Mouse (Mus musculus): ENCODE results near the gene Fndc3b. TPM values are rescaled to one million over a fixed set of nuclear protein-coding genes. Genes with fewer than 3 reads are reported as not detected.

Gene Fndc3b
- polyA plus RNA-seq, 1 experiment: 23.7 TPM

DNA sequence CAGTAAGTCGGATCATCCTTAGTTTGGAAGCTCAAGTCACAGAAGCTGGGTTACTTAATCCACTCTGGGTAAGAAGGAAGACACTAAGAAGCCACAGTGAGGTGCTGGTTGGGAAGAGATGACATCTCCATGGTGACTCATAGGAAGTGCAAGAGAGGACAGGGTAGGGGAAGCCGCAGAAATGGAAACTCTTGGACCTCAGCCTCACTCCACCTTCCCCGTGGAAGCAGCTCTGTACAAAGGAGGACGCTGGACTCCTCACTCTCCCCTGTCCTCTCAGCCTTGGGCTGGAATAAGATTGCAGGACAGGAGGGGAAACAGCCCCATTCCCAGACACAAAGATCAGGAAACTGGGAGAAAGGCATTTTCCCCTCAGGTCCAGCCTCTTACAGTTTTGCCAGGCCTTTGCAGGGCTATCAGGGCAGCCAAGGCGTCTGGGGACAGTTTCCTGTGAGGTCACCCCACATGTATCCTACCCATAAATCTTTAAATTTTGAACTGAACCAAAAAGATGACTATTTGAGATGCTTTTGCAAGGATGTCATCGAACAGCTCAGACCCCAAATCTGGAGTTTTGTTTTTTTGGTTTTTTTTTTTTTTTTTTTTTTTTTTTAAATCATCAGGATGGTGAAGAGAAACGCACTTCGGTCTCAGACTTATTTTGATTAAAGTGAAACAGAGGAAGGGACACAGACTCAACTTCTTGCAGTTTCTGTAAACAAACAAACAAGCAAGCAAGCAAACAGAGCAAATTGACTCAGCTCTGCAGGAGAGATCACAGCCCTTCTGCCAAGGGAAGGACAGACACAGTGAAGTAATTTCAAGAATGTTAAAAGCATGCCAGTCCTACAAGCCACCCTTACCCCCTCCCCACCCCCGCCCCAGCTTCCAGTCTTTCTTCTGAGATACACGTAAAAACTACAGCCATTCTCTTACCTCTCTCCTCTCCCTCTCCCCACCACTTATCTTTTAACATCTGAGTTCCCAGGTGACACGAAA, 126.2 kb downstream of the Fndc3b start:
- peak overlapping the region; percentile 42 for H3ac ChIP-seq (ENCODE audit: control insufficient read depth, insufficient read length, low read depth)
- peaks cover 47% of the 10 kb centered on the region for H3K79me3 ChIP-seq (ENCODE audit: low read depth)
- TF ChIP-seq CTCF (IDR thresholded peaks at IDR 0.05; ENCODE audit: control insufficient read depth, insufficient read depth, insufficient read length) (no peak), CEBPB (IDR thresholded peaks at IDR 0.05; ENCODE audit: low read depth) (peak; percentile 33), FOSL1 (IDR thresholded peaks at IDR 0.05; ENCODE audit: insufficient read depth, low read length, poor library complexity, severe bottlenecking) (peak; percentile 47), MYOD1 (IDR thresholded peaks at IDR 0.05; ENCODE audit: control insufficient read depth, insufficient read length, low read depth) (peak; percentile 6), USF1 (IDR thresholded peaks at IDR 0.05; ENCODE audit: low read depth) (no peak)
- H3K79me2 ChIP-seq (ENCODE audit: control insufficient read depth, insufficient read depth): peaks cover 72% of the 10 kb centered on the region
- H3K36me3 ChIP-seq (ENCODE audit: control insufficient read depth, insufficient read depth): peaks cover 3% of the 10 kb centered on the region
- no peaks in the 10 kb centered on the region for H3K27me3 ChIP-seq (ENCODE audit: control insufficient read depth, insufficient read depth, insufficient read length)
- no peak overlapping the region for H3K4me3 ChIP-seq (ENCODE audit: insufficient read depth, poor library complexity, severe bottlenecking)

DNA sequence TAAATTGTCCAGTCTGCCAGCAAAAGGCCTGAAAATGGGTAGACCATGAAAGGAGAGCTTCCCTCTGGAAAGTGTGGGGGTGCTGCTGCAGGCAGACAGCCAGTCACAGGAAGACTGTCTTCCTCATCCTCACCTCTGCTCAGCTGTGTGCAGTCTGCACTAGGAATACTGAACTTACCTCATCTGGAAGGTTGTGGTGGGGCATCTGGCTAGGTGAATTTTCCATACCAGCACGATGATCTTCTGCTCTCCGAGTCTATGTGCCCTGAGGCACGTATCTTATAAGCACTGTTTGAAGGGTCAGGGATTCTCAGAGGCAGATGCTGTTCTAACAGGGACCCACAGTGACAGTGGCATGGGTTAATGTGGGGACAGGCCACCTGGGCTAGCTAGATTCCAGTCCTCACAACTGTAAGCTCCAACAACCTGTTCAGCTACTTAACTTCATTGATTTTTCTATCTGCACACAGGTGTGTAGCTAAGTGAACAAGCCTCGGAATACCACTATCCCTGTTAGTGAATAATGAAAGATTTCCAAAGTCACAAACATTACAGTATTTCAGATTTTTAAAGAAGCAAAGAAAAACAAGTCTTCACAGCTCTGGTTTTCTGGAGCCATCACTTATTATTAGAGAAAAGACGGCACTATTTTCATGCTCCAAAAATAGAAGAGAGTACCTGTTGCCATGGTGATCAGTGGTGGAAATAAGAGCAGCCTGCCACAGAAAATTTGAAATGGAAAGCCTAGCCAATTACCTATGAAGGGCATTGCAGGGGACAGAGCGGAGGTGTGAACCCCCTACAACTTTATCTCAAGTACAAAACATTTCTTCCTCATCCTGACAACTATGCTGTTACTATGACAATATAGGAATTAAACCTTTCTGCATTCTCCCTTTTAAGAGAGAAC, 128.9 kb downstream of the Fndc3b start:
- Histone ChIP-seq H3K79me3 (ENCODE audit: low read depth) (peaks cover 33% of the 10 kb centered on the region), H3K79me2 (ENCODE audit: control insufficient read depth, insufficient read depth) (peaks cover 72% of the 10 kb centered on the region), H3ac (ENCODE audit: control insufficient read depth, insufficient read length, low read depth) (no peak overlapping the region), H3K4me3 (ENCODE audit: insufficient read depth, poor library complexity, severe bottlenecking) (no peak overlapping the region), H3K36me3 (ENCODE audit: control insufficient read depth, insufficient read depth) (peaks cover 3% of the 10 kb centered on the region), H3K27me3 (ENCODE audit: control insufficient read depth, insufficient read depth, insufficient read length) (no peaks in the 10 kb centered on the region)
- TF ChIP-seq CEBPB (IDR thresholded peaks at IDR 0.05; ENCODE audit: low read depth) (no peak), FOSL1 (IDR thresholded peaks at IDR 0.05; ENCODE audit: insufficient read depth, low read length, poor library complexity, severe bottlenecking) (no peak), USF1 (IDR thresholded peaks at IDR 0.05; ENCODE audit: low read depth) (no peak), MYOD1 (IDR thresholded peaks at IDR 0.05; ENCODE audit: control insufficient read depth, insufficient read length, low read depth) (no peak), CTCF (IDR thresholded peaks at IDR 0.05; ENCODE audit: control insufficient read depth, insufficient read depth, insufficient read length) (no peak), MYOG (IDR thresholded peaks at IDR 0.05; ENCODE audit: control insufficient read depth, extremely low read depth, insufficient read length) (no peak), MAX (IDR thresholded peaks at IDR 0.05) (no peak)

DNA sequence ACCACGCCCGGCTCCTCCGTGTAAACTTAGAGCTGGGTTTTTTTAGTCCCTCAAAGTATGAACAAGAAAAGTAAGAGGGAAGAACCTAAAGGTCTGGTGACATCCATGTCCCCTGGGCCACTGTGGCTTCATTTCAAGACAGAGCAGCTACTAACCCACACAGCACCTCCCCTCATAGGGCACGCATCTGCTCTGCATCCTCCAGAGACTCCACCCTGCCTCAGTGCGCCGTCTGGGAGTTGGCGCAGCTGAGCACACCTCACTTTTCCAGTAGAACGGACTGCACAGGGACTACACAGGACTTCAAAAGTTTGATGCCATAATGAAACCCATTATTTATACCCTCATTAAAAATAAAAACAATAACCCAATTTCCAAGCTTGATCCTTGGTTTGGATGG, 130.2 kb downstream of the Fndc3b start:
- H3K4me3 ChIP-seq (ENCODE audit: insufficient read depth, poor library complexity, severe bottlenecking): no peak overlapping the region
- H3K79me2 ChIP-seq (ENCODE audit: control insufficient read depth, insufficient read depth): peaks cover 78% of the 10 kb centered on the region
- peaks cover 3% of the 10 kb centered on the region for H3K36me3 ChIP-seq (ENCODE audit: control insufficient read depth, insufficient read depth)
- H3K27me3 ChIP-seq (ENCODE audit: control insufficient read depth, insufficient read depth, insufficient read length): no peaks in the 10 kb centered on the region
- H3K79me3 ChIP-seq (ENCODE audit: low read depth): peaks cover 32% of the 10 kb centered on the region
- no peak for TF ChIP-seq MYOG (IDR thresholded peaks at IDR 0.05; ENCODE audit: control insufficient read depth, extremely low read depth, insufficient read length)
- TF ChIP-seq CEBPB (IDR thresholded peaks at IDR 0.05; ENCODE audit: low read depth): no peak
- no peak for TF ChIP-seq MYOD1 (IDR thresholded peaks at IDR 0.05; ENCODE audit: control insufficient read depth, insufficient read length, low read depth)
- TF ChIP-seq MAX (IDR thresholded peaks at IDR 0.05): no peak
- no peak for TF ChIP-seq CTCF (IDR thresholded peaks at IDR 0.05; ENCODE audit: control insufficient read depth, insufficient read depth, insufficient read length)
- no peak for TF ChIP-seq USF1 (IDR thresholded peaks at IDR 0.05; ENCODE audit: low read depth)
- TF ChIP-seq FOSL1 (IDR thresholded peaks at IDR 0.05; ENCODE audit: insufficient read depth, low read length, poor library complexity, severe bottlenecking): no peak
- no peak overlapping the region for H3ac ChIP-seq (ENCODE audit: control insufficient read depth, insufficient read length, low read depth)

DNA sequence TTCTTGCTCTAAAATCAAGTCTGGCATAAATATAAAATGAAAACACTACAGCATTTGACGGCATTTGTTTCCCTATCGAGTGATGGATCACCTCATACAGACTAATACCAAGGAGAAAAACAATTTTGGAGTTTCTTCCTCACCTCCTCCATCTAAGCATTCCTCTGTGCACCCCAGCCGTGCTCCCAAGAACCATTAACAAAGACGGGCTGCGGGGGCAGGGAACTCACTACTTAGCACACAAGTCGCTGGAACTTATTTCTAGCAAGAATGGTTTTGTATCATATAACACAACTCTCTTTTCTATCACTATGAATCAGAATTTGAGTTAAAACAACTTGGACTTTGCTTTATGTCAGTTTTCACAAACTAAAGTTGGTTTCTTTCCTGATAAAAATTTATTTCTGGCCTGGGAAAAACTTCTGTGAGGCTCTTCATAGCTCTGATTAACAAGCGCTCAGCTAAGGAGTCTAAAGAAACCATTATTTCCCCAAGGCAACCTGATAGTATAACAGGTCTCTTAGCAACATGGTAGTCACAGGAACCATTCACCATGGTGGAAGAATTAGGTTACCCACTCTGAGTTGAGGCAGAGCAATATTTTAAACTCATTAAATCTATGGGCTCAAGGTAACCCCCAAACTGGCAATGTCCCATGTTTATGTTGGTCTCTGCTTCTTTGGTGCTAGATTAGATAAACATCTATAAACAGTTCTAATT, 131.1 kb downstream of the Fndc3b start:
- Histone ChIP-seq H3K79me2 (ENCODE audit: control insufficient read depth, insufficient read depth) (peaks cover 87% of the 10 kb centered on the region), H3K4me3 (ENCODE audit: insufficient read depth, poor library complexity, severe bottlenecking) (no peak overlapping the region), H3K79me3 (ENCODE audit: low read depth) (peaks cover 38% of the 10 kb centered on the region), H3K36me3 (ENCODE audit: control insufficient read depth, insufficient read depth) (peaks cover 3% of the 10 kb centered on the region), H3ac (ENCODE audit: control insufficient read depth, insufficient read length, low read depth) (no peak overlapping the region), H3K27me3 (ENCODE audit: control insufficient read depth, insufficient read depth, insufficient read length) (no peaks in the 10 kb centered on the region)
- TF ChIP-seq MAX (IDR thresholded peaks at IDR 0.05): no peak
- no peak for TF ChIP-seq USF1 (IDR thresholded peaks at IDR 0.05; ENCODE audit: low read depth)
- TF ChIP-seq CEBPB (IDR thresholded peaks at IDR 0.05; ENCODE audit: low read depth): no peak
- no peak for TF ChIP-seq MYOD1 (IDR thresholded peaks at IDR 0.05; ENCODE audit: control insufficient read depth, insufficient read length, low read depth)
- TF ChIP-seq CTCF (IDR thresholded peaks at IDR 0.05; ENCODE audit: control insufficient read depth, insufficient read depth, insufficient read length): no peak
- TF ChIP-seq FOSL1 (IDR thresholded peaks at IDR 0.05; ENCODE audit: insufficient read depth, low read length, poor library complexity, severe bottlenecking): no peak
- TF ChIP-seq MYOG (IDR thresholded peaks at IDR 0.05; ENCODE audit: control insufficient read depth, extremely low read depth, insufficient read length): no peak

DNA sequence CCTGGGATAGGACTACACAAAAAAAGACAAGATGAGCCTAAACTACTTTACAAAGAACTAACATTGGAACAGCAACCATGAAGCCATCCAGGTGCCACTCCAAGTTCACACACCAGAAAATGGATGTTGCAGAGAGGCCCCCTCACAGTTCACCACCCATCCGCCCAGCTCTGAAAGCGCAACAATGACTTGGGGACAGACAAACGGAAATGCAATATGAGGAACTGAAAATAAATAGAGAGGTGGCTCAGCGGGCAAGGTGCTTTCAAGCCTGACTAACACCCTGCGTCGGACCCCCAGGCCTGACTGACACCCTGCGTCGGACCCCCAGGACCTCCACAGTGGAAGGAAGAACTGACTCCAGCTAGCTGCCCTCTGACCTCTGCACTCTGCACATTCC, 131.9 kb downstream of the Fndc3b start:
- no peak overlapping the region for H3K4me3 ChIP-seq (ENCODE audit: insufficient read depth, poor library complexity, severe bottlenecking)
- H3K79me2 ChIP-seq (ENCODE audit: control insufficient read depth, insufficient read depth): peaks cover 94% of the 10 kb centered on the region
- H3ac ChIP-seq (ENCODE audit: control insufficient read depth, insufficient read length, low read depth): no peak overlapping the region
- H3K27me3 ChIP-seq (ENCODE audit: control insufficient read depth, insufficient read depth, insufficient read length): no peaks in the 10 kb centered on the region
- H3K79me3 ChIP-seq (ENCODE audit: low read depth): peaks cover 38% of the 10 kb centered on the region
- H3K36me3 ChIP-seq (ENCODE audit: control insufficient read depth, insufficient read depth): peaks cover 3% of the 10 kb centered on the region
- TF ChIP-seq CTCF (IDR thresholded peaks at IDR 0.05; ENCODE audit: control insufficient read depth, insufficient read depth, insufficient read length) (no peak), CEBPB (IDR thresholded peaks at IDR 0.05; ENCODE audit: low read depth) (no peak), FOSL1 (IDR thresholded peaks at IDR 0.05; ENCODE audit: insufficient read depth, low read length, poor library complexity, severe bottlenecking) (no peak), MYOD1 (IDR thresholded peaks at IDR 0.05; ENCODE audit: control insufficient read depth, insufficient read length, low read depth) (no peak), MYOG (IDR thresholded peaks at IDR 0.05; ENCODE audit: control insufficient read depth, extremely low read depth, insufficient read length) (no peak)

All from C2C12 (cell line).